Mouse (Mus musculus) C2C12 (cell line): ENCODE results near the gene Zfp692.

Experiments used
- CEBPB ChIP-seq: IDR thresholded peaks from one replicate; pipeline ENCODE4 v1.6.1; 2011; ENCODE audit warnings: low read depth, mild to moderate bottlenecking, control low read depth, moderate library complexity
- CTCF ChIP-seq: IDR thresholded peaks from one replicate; pipeline ENCODE4 v1.5.1; 2011; ENCODE audit not compliant: control insufficient read depth, insufficient read depth, insufficient read length
- FOSL1 ChIP-seq: IDR thresholded peaks from one replicate; pipeline ENCODE4 v1.8.0; 2011; ENCODE audit warnings: mild to moderate bottlenecking, low read length; ENCODE audit not compliant: poor library complexity, insufficient read depth, severe bottlenecking
- MAX ChIP-seq: IDR thresholded peaks from one replicate; pipeline ENCODE4 v1.6.1; 2011; ENCODE audit warnings: mild to moderate bottlenecking, control low read depth
- MYOG ChIP-seq: IDR thresholded peaks from one replicate; pipeline ENCODE4 v1.6.1; 2011; ENCODE audit not compliant: control insufficient read depth, insufficient read length; ENCODE audit errors: extremely low read depth
- USF1 ChIP-seq: IDR thresholded peaks from one replicate; pipeline ENCODE4 v1.6.1; 2011; ENCODE audit warnings: low read depth, mild to moderate bottlenecking, control low read depth, moderate library complexity

GRCm38 (mm10) chr11:58257816-58258215 is 49.1 kb upstream of the Zfp692 start:
- TF ChIP-seq CTCF (no peak), CEBPB (no peak), FOSL1 (no peak), MAX (no peak), USF1 (no peak), MYOG (no peak)
